Comparison of ENCODE assay signal across 21 mouse cellular contexts in genomic region chr16:47204672-47205307, GRCm38 (mm10).
A peak's percentile ranks its signal among the peaks of the same experiment; 100 is the strongest.
DNase-seq lines count a peak whose midpoint lies in the region; ATAC-seq and TF ChIP-seq lines count a peak whose summit lies in the region.
"Had no signal": no experiment of that assay in that cellular context is flagged by ENCODE, and none has a peak within 500 bp of the region (broad histone marks: within the 10 kb centered on the region; RNA-seq: fewer than 3 reads in every experiment).

No protein-coding gene starts in this region.

- TF ChIP-seq CTCF in forebrain, postnatal 0 days (IDR thresholded peaks at IDR 0.05; ENCODE audit: low read depth): no peak
- no peak for TF ChIP-seq CTCF in midbrain, postnatal 0 days (IDR thresholded peaks at IDR 0.05)
- TF ChIP-seq CTCF in hindbrain, postnatal 0 days (IDR thresholded peaks at IDR 0.05; ENCODE audit: low read depth): no peak

- no peaks in the 10 kb centered on the region for H3K9me3 ChIP-seq in forebrain, embryonic 13.5 days (replicated peaks)
- no peaks in the 10 kb centered on the region for H3K9me3 ChIP-seq in forebrain, embryonic 10.5 days
- no peaks in the 10 kb centered on the region for H3K9me3 ChIP-seq in forebrain, postnatal 0 days (ENCODE audit: low read length)
- H3K9me3 ChIP-seq in forebrain, embryonic 15.5 days: no peaks in the 10 kb centered on the region
- no peaks in the 10 kb centered on the region for H3K9me3 ChIP-seq in midbrain, embryonic 12.5 days
- no peaks in the 10 kb centered on the region for H3K9me3 ChIP-seq in midbrain, postnatal 0 days (ENCODE audit: low read length)
- H3K9me3 ChIP-seq in midbrain, embryonic 16.5 days (replicated peaks; ENCODE audit: control insufficient read depth, low read length, poor library complexity, severe bottlenecking): 0 out of 2 replicates have a peak, but pooled peaks cover 2% of the 10 kb centered on the region
- H3K9me3 ChIP-seq in hindbrain, postnatal 0 days (ENCODE audit: low read length): no peaks in the 10 kb centered on the region
- H3K9me3 ChIP-seq: heart, embryonic 13.5 days; hindbrain, embryonic 12.5 days; hindbrain, embryonic 15.5 days; intestine, embryonic 15.5 days had no signal

- H3K27ac ChIP-seq in forebrain, embryonic 13.5 days: no peak overlapping the region
- H3K27ac ChIP-seq in forebrain, embryonic 10.5 days: no peak overlapping the region
- H3K27ac ChIP-seq in forebrain, postnatal 0 days (ENCODE audit: low read depth, low read length): 0 out of 2 replicates have a peak overlapping the region, but pooled peaks have one; percentile 9
- no peak overlapping the region for H3K27ac ChIP-seq in forebrain, embryonic 15.5 days (replicated peaks)
- H3K27ac ChIP-seq in midbrain, embryonic 12.5 days (replicated peaks): no peak overlapping the region
- no peak overlapping the region for H3K27ac ChIP-seq in midbrain, postnatal 0 days (ENCODE audit: low read depth, low read length)
- H3K27ac ChIP-seq in midbrain, embryonic 16.5 days (ENCODE audit: low read length): no peak overlapping the region
- no peak overlapping the region for H3K27ac ChIP-seq in hindbrain, postnatal 0 days
- H3K27ac ChIP-seq: heart, embryonic 13.5 days; hindbrain, embryonic 12.5 days; hindbrain, embryonic 15.5 days; intestine, embryonic 15.5 days had no signal

- 77% methylated on average over 3 of the region's 3 CpGs for WGBS in forebrain, embryonic 13.5 days
- WGBS in forebrain, embryonic 10.5 days: 94% methylated on average over 3 of the region's 3 CpGs
- 70% methylated on average over 3 of the region's 3 CpGs for WGBS in forebrain, postnatal 0 days
- WGBS in forebrain, embryonic 15.5 days: 78% methylated on average over 3 of the region's 3 CpGs
- 69% methylated on average over 3 of the region's 3 CpGs for WGBS in midbrain, embryonic 12.5 days
- WGBS in midbrain, postnatal 0 days: 49% methylated on average over 3 of the region's 3 CpGs
- WGBS in midbrain, embryonic 16.5 days: 39% methylated on average over 3 of the region's 3 CpGs
- 78% methylated on average over 3 of the region's 3 CpGs for WGBS in hindbrain, postnatal 0 days

- H3K27me3 ChIP-seq in forebrain, embryonic 13.5 days: no peaks in the 10 kb centered on the region
- no peaks in the 10 kb centered on the region for H3K27me3 ChIP-seq in forebrain, embryonic 10.5 days (ENCODE audit: poor library complexity, severe bottlenecking)
- no peaks in the 10 kb centered on the region for H3K27me3 ChIP-seq in forebrain, postnatal 0 days (ENCODE audit: insufficient read depth, low read length)
- no peaks in the 10 kb centered on the region for H3K27me3 ChIP-seq in forebrain, embryonic 15.5 days
- no peaks in the 10 kb centered on the region for H3K27me3 ChIP-seq in midbrain, embryonic 12.5 days
- H3K27me3 ChIP-seq in midbrain, postnatal 0 days (ENCODE audit: insufficient read depth, low read length): no peaks in the 10 kb centered on the region
- no peaks in the 10 kb centered on the region for H3K27me3 ChIP-seq in midbrain, embryonic 16.5 days (ENCODE audit: control insufficient read depth, insufficient read depth, low read depth, low read length)
- no peaks in the 10 kb centered on the region for H3K27me3 ChIP-seq in hindbrain, postnatal 0 days (ENCODE audit: insufficient read depth, low read length)
- H3K27me3 ChIP-seq: heart, embryonic 13.5 days; hindbrain, embryonic 12.5 days; hindbrain, embryonic 15.5 days; intestine, embryonic 15.5 days had no signal

- H3K9ac ChIP-seq in forebrain, embryonic 13.5 days: no peak overlapping the region
- H3K9ac ChIP-seq in forebrain, postnatal 0 days: no peak overlapping the region
- no peak overlapping the region for H3K9ac ChIP-seq in forebrain, embryonic 15.5 days (replicated peaks)
- no peak overlapping the region for H3K9ac ChIP-seq in midbrain, embryonic 12.5 days (replicated peaks)
- H3K9ac ChIP-seq in midbrain, postnatal 0 days (replicated peaks; ENCODE audit: low read length, poor library complexity, severe bottlenecking): no peak overlapping the region
- H3K9ac ChIP-seq in midbrain, embryonic 16.5 days (ENCODE audit: low read depth, low read length): no peak overlapping the region
- no peak overlapping the region for H3K9ac ChIP-seq in hindbrain, postnatal 0 days (replicated peaks; ENCODE audit: low read length)
- H3K9ac ChIP-seq: heart, embryonic 13.5 days; hindbrain, embryonic 12.5 days; hindbrain, embryonic 15.5 days; intestine, embryonic 15.5 days had no signal

- no peak overlapping the region for H3K4me2 ChIP-seq in forebrain, embryonic 13.5 days
- H3K4me2 ChIP-seq in forebrain, postnatal 0 days (ENCODE audit: low read depth): no peak overlapping the region
- no peak overlapping the region for H3K4me2 ChIP-seq in forebrain, embryonic 15.5 days (replicated peaks)
- no peak overlapping the region for H3K4me2 ChIP-seq in midbrain, embryonic 12.5 days (replicated peaks)
- H3K4me2 ChIP-seq in midbrain, postnatal 0 days (ENCODE audit: low read depth, low read length, poor library complexity, severe bottlenecking): no peak overlapping the region
- H3K4me2 ChIP-seq in midbrain, embryonic 16.5 days (ENCODE audit: low read length): no peak overlapping the region
- H3K4me2 ChIP-seq in hindbrain, postnatal 0 days (ENCODE audit: low read depth, low read length): no peak overlapping the region
- H3K4me2 ChIP-seq: heart, embryonic 13.5 days; hindbrain, embryonic 12.5 days; hindbrain, embryonic 15.5 days; intestine, embryonic 15.5 days had no signal

- no peak for DNase-seq in forebrain, embryonic 10.5 days (ENCODE audit: extremely low spot score, low spot score)
- no peak for DNase-seq in forebrain, postnatal 0 days
- DNase-seq in midbrain, postnatal 0 days (ENCODE audit: low spot score): no peak
- DNase-seq in hindbrain, postnatal 0 days (ENCODE audit: low spot score): no peak
- DNase-seq: adrenal gland, adult 8-10 months; adrenal gland, postnatal 25 days; cerebellum, adult 18-20 months; cerebellum, adult 9-10 months; cerebellum, postnatal 14 days; gastrocnemius, postnatal 25 days; heart, adult 18-20 months; heart, postnatal 14 days had no signal

- no peaks in the 10 kb centered on the region for H3K36me3 ChIP-seq in forebrain, embryonic 13.5 days (ENCODE audit: poor library complexity, severe bottlenecking)
- H3K36me3 ChIP-seq in forebrain, embryonic 10.5 days (replicated peaks): no peaks in the 10 kb centered on the region
- H3K36me3 ChIP-seq in forebrain, postnatal 0 days (ENCODE audit: insufficient read depth): no peaks in the 10 kb centered on the region
- H3K36me3 ChIP-seq in forebrain, embryonic 15.5 days: no peaks in the 10 kb centered on the region
- no peaks in the 10 kb centered on the region for H3K36me3 ChIP-seq in midbrain, embryonic 12.5 days
- H3K36me3 ChIP-seq in midbrain, postnatal 0 days (ENCODE audit: insufficient read depth, low read length): no peaks in the 10 kb centered on the region
- no peaks in the 10 kb centered on the region for H3K36me3 ChIP-seq in midbrain, embryonic 16.5 days (ENCODE audit: control insufficient read depth, insufficient read depth, low read length)
- no peaks in the 10 kb centered on the region for H3K36me3 ChIP-seq in hindbrain, postnatal 0 days (ENCODE audit: insufficient read depth, low read length)
- H3K36me3 ChIP-seq: heart, embryonic 13.5 days; hindbrain, embryonic 12.5 days; hindbrain, embryonic 15.5 days; intestine, embryonic 15.5 days had no signal

- no peaks in the 10 kb centered on the region for H3K4me1 ChIP-seq in forebrain, embryonic 13.5 days
- H3K4me1 ChIP-seq in forebrain, embryonic 10.5 days: no peaks in the 10 kb centered on the region
- no peaks in the 10 kb centered on the region for H3K4me1 ChIP-seq in forebrain, postnatal 0 days (ENCODE audit: insufficient read depth)
- H3K4me1 ChIP-seq in forebrain, embryonic 15.5 days: no peaks in the 10 kb centered on the region
- H3K4me1 ChIP-seq in midbrain, embryonic 12.5 days: no peaks in the 10 kb centered on the region
- no peaks in the 10 kb centered on the region for H3K4me1 ChIP-seq in midbrain, postnatal 0 days (ENCODE audit: insufficient read depth, low read length)
- peaks cover 6% of the 10 kb centered on the region; the same call in 1 of the 2 replicates for H3K4me1 ChIP-seq in midbrain, embryonic 16.5 days (ENCODE audit: control insufficient read depth, insufficient read depth, low read length)
- no peaks in the 10 kb centered on the region for H3K4me1 ChIP-seq in hindbrain, postnatal 0 days (ENCODE audit: insufficient read depth, low read length)
- H3K4me1 ChIP-seq: heart, embryonic 13.5 days; hindbrain, embryonic 12.5 days; hindbrain, embryonic 15.5 days; intestine, embryonic 15.5 days had no signal

- ATAC-seq in forebrain, embryonic 13.5 days: peak; percentile 58
- peak; percentile 70; the same call in 1 of the 2 replicates for ATAC-seq in forebrain, postnatal 0 days
- ATAC-seq in forebrain, embryonic 15.5 days (replicated peaks): no peak
- ATAC-seq in midbrain, embryonic 12.5 days (ENCODE audit: low FRiP score, low read depth): peak; percentile 47; the same call in 1 of the 2 replicates
- ATAC-seq in midbrain, postnatal 0 days (ENCODE audit: low FRiP score): no peak
- peak; percentile 45; the same call in 1 of the 2 replicates for ATAC-seq in midbrain, embryonic 16.5 days
- no peak for ATAC-seq in hindbrain, postnatal 0 days
- ATAC-seq: activated CD4-positive, CD25-positive, alpha-beta regulatory T cell, adult 4 months; intestine, embryonic 15.5 days had no signal

- no peak overlapping the region for H3K4me3 ChIP-seq in forebrain, embryonic 13.5 days
- no peak overlapping the region for H3K4me3 ChIP-seq in forebrain, embryonic 10.5 days
- H3K4me3 ChIP-seq in forebrain, postnatal 0 days (ENCODE audit: low read depth, low read length): no peak overlapping the region
- H3K4me3 ChIP-seq in forebrain, embryonic 15.5 days: no peak overlapping the region
- H3K4me3 ChIP-seq in midbrain, embryonic 12.5 days: no peak overlapping the region
- no peak overlapping the region for H3K4me3 ChIP-seq in midbrain, postnatal 0 days (ENCODE audit: low read depth, low read length)
- no peak overlapping the region for H3K4me3 ChIP-seq in midbrain, embryonic 16.5 days (ENCODE audit: low read depth, low read length)
- H3K4me3 ChIP-seq in hindbrain, postnatal 0 days (ENCODE audit: low read length): no peak overlapping the region
- H3K4me3 ChIP-seq: heart, embryonic 13.5 days; hindbrain, embryonic 12.5 days; hindbrain, embryonic 15.5 days; intestine, embryonic 15.5 days had no signal

Comparison
In these comparisons a context has a peak if more than half of its experiments do, and no peak if none do; other contexts are left out.
1. ATAC-seq: peak in forebrain, embryonic 13.5 days (single experiment), forebrain, postnatal 0 days (single experiment), midbrain, embryonic 12.5 days (single experiment) and midbrain, embryonic 16.5 days (single experiment); none in forebrain, embryonic 15.5 days (single experiment), midbrain, postnatal 0 days (single experiment) and hindbrain, postnatal 0 days (single experiment).